In genomic region chr12:51851617-51852016, GRCm38 (mm10) we compare ENCODE assay signal across 23 mouse cellular contexts. TPM values are rescaled to one million over a fixed set of nuclear protein-coding genes. Genes with fewer than 3 reads are reported as not detected.
DNase-seq lines count a peak whose midpoint lies in the region; ATAC-seq and TF ChIP-seq lines count a peak whose summit lies in the region.
"Had no signal": no experiment of that assay in that cellular context is flagged by ENCODE, and none has a peak within 500 bp of the region (broad histone marks: within the 10 kb centered on the region; RNA-seq: fewer than 3 reads in every experiment).

No protein-coding gene starts in this region.

- H3K4me3 ChIP-seq in heart, embryonic 13.5 days = no peak overlapping the region
- peak overlapping the region; percentile 32 to 34 for H3K4me3 ChIP-seq in MEL (ENCODE audit: control insufficient read depth in 1 of 2, insufficient read depth in 1 of 2, low read depth in 2 of 2, low read length in 2 of 2)
- no peak overlapping the region for H3K4me3 ChIP-seq in intestine, embryonic 16.5 days (ENCODE audit: low read length)
- H3K4me3 ChIP-seq in liver, postnatal 0 days (ENCODE audit: low read depth, low read length) = peak overlapping the region; percentile 30
- H3K4me3 ChIP-seq: embryonic facial prominence, embryonic 13.5 days; hindbrain, embryonic 12.5 days; midbrain, embryonic 15.5 days had no signal

- peak overlapping the region; percentile 38; the same call in 1 of the 2 replicates for H3K4me2 ChIP-seq in heart, embryonic 13.5 days
- H3K4me2 ChIP-seq in intestine, embryonic 16.5 days (ENCODE audit: low read depth, low read length) = no peak overlapping the region
- H3K4me2 ChIP-seq in liver, postnatal 0 days (ENCODE audit: low read depth, low read length) = peak overlapping the region; percentile 39
- H3K4me2 ChIP-seq: embryonic facial prominence, embryonic 13.5 days; hindbrain, embryonic 12.5 days; midbrain, embryonic 15.5 days had no signal

- H3K4me1 ChIP-seq in heart, embryonic 13.5 days = no peaks in the 10 kb centered on the region
- peaks cover 27 to 37% of the 10 kb centered on the region in 2 experiments for H3K4me1 ChIP-seq in MEL (ENCODE audit: control insufficient read depth in 1 of 2, insufficient read depth in 2 of 2, low read length in 2 of 2)
- H3K4me1 ChIP-seq in intestine, embryonic 16.5 days (ENCODE audit: control insufficient read depth, insufficient read depth, low read length) = no peaks in the 10 kb centered on the region
- H3K4me1 ChIP-seq in liver, postnatal 0 days (ENCODE audit: insufficient read depth) = peaks cover 21% of the 10 kb centered on the region
- H3K4me1 ChIP-seq: embryonic facial prominence, embryonic 13.5 days; hindbrain, embryonic 12.5 days; midbrain, embryonic 15.5 days had no signal

- DNase-seq in heart, adult 18-20 months = no peak
- DNase-seq in MEL (ENCODE audit: low read depth, low spot score) = peak; percentile 85
- no peak for DNase-seq in liver, postnatal 0 days
- no peak for DNase-seq in frontal cortex, postnatal 14 days (ENCODE audit: low spot score in 2 of 2)
- no peak for DNase-seq in urinary bladder, postnatal 36 days (ENCODE audit: low spot score in 2 of 2)
- DNase-seq: adrenal gland, postnatal 36 days; B cell, adult 2 months; cerebellum, adult 8-10 months; gastrocnemius, postnatal 25 days; kidney, adult 11 months; layer of hippocampus, postnatal 36 days; left cerebral cortex, postnatal 4 days; lung, adult 18-20 months; lung, postnatal 36 days; right cerebral cortex, adult 18-20 months; spleen, adult 18-20 months; thymus, postnatal 14 days had no signal

- TF ChIP-seq POLR2A in MEL (IDR thresholded peaks at IDR 0.05; ENCODE audit: control insufficient read depth in 1 of 2, insufficient read depth in 1 of 2, low read depth in 1 of 2, low read length in 2 of 2, poor library complexity in 1 of 2) = peak in 1 of 2 experiments; percentile 37; a peak in 1 of 4 replicates

- peak overlapping the region; percentile 42; the same call in 1 of the 2 replicates for H3K27ac ChIP-seq in heart, embryonic 13.5 days (replicated peaks)
- peak overlapping the region; percentile 96 for H3K27ac ChIP-seq in MEL (ENCODE audit: control insufficient read depth, low read depth, low read length)
- no peak overlapping the region for H3K27ac ChIP-seq in intestine, embryonic 16.5 days (ENCODE audit: low read length)
- H3K27ac ChIP-seq in liver, postnatal 0 days (ENCODE audit: low read depth) = peak overlapping the region; percentile 80
- H3K27ac ChIP-seq: embryonic facial prominence, embryonic 13.5 days; hindbrain, embryonic 12.5 days; kidney, postnatal 0 days; midbrain, embryonic 15.5 days had no signal

- no peak for TF ChIP-seq RAD21 in MEL (IDR thresholded peaks at IDR 0.05; ENCODE audit: low read depth, low read length)

- H3K27me3 ChIP-seq in heart, embryonic 13.5 days (replicated peaks) = no peaks in the 10 kb centered on the region
- no peaks in the 10 kb centered on the region for H3K27me3 ChIP-seq in MEL (ENCODE audit: control insufficient read depth in 1 of 2, insufficient read depth in 2 of 2, low read length in 2 of 2)
- no peaks in the 10 kb centered on the region for H3K27me3 ChIP-seq in intestine, embryonic 16.5 days (replicated peaks; ENCODE audit: control insufficient read depth, insufficient read depth, low read length)
- no peaks in the 10 kb centered on the region for H3K27me3 ChIP-seq in liver, postnatal 0 days (ENCODE audit: insufficient read depth, low read length)
- H3K27me3 ChIP-seq: embryonic facial prominence, embryonic 13.5 days; hindbrain, embryonic 12.5 days; midbrain, embryonic 15.5 days had no signal

- WGBS in heart, embryonic 13.5 days = 55% methylated on average over 4 of the region's 4 CpGs
- 74% methylated on average over 4 of the region's 4 CpGs for WGBS in intestine, embryonic 16.5 days
- 41% methylated on average over 4 of the region's 4 CpGs for WGBS in liver, postnatal 0 days (ENCODE audit: insufficient replicate concordance)

- no peaks in the 10 kb centered on the region for H3K79me2 ChIP-seq in MEL (ENCODE audit: control insufficient read depth, insufficient read depth, low read length, poor library complexity)

- TF ChIP-seq CTCF in MEL (IDR thresholded peaks at IDR 0.05 in 2 of 3, conservative IDR thresholded peaks at IDR 0.05 in 1 of 3; ENCODE audit: control insufficient read depth in 1 of 3, insufficient read depth in 1 of 3, low read depth in 2 of 3, low read length in 3 of 3, poor library complexity in 1 of 3, severe bottlenecking in 1 of 3) = no peak
- TF ChIP-seq CTCF in liver, postnatal 0 days (IDR thresholded peaks at IDR 0.05; ENCODE audit: low read depth) = no peak

- no peaks in the 10 kb centered on the region for H3K36me3 ChIP-seq in heart, embryonic 13.5 days
- H3K36me3 ChIP-seq in MEL (ENCODE audit: control insufficient read depth in 1 of 2, insufficient read depth in 2 of 2, low read length in 2 of 2) = peaks cover 0 to 54% of the 10 kb centered on the region in 2 experiments; a peak in 2 of 4 replicates
- no peaks in the 10 kb centered on the region for H3K36me3 ChIP-seq in intestine, embryonic 16.5 days (ENCODE audit: control insufficient read depth, insufficient read depth, low read length)
- H3K36me3 ChIP-seq in liver, postnatal 0 days (replicated peaks; ENCODE audit: insufficient read depth, low read length) = no peaks in the 10 kb centered on the region
- H3K36me3 ChIP-seq: embryonic facial prominence, embryonic 13.5 days; hindbrain, embryonic 12.5 days; midbrain, embryonic 15.5 days had no signal

- no peak overlapping the region for H3K9ac ChIP-seq in heart, embryonic 13.5 days
- peak overlapping the region; percentile 46 for H3K9ac ChIP-seq in MEL (ENCODE audit: control insufficient read depth, low read depth, low read length, poor library complexity, severe bottlenecking)
- no peak overlapping the region for H3K9ac ChIP-seq in intestine, embryonic 16.5 days (ENCODE audit: low read depth, low read length)
- peak overlapping the region; percentile 2; the same call in 1 of the 2 replicates for H3K9ac ChIP-seq in liver, postnatal 0 days (replicated peaks)
- H3K9ac ChIP-seq: embryonic facial prominence, embryonic 13.5 days; hindbrain, embryonic 12.5 days; midbrain, embryonic 15.5 days had no signal

- TF ChIP-seq EP300 in MEL (IDR thresholded peaks at IDR 0.05; ENCODE audit: low read depth in 1 of 2, low read length in 2 of 2) = peak; percentile 74 to 89
- TF ChIP-seq EP300 in liver, postnatal 0 days (IDR thresholded peaks at IDR 0.05; ENCODE audit: low read depth) = peak; percentile 94

- no peaks in the 10 kb centered on the region for H3K9me3 ChIP-seq in heart, embryonic 13.5 days
- H3K9me3 ChIP-seq in MEL (replicated peaks; ENCODE audit: insufficient read depth, low read length) = no peaks in the 10 kb centered on the region
- H3K9me3 ChIP-seq in intestine, embryonic 16.5 days (ENCODE audit: control insufficient read depth, low read length) = no peaks in the 10 kb centered on the region
- H3K9me3 ChIP-seq in liver, postnatal 0 days (ENCODE audit: low read length) = no peaks in the 10 kb centered on the region
- H3K9me3 ChIP-seq: embryonic facial prominence, embryonic 13.5 days; hindbrain, embryonic 12.5 days; midbrain, embryonic 15.5 days had no signal

- no peak for ATAC-seq in heart, embryonic 13.5 days (ENCODE audit: extremely low read depth, insufficient number of reproducible peaks, low FRiP score, low TSS enrichment)
- ATAC-seq in intestine, embryonic 16.5 days = peak; percentile 52; the same call in 1 of the 2 replicates
- ATAC-seq in liver, postnatal 0 days = peak; percentile 86
- ATAC-seq: midbrain, embryonic 15.5 days had no signal

TF ChIP-seq in MEL, 35 proteins besides CTCF, POLR2A, EP300 and RAD21:
- TF ChIP-seq TAL1 (IDR thresholded peaks at IDR 0.05; ENCODE audit: low read length) = peak; percentile 67
- TF ChIP-seq KAT2A (conservative IDR thresholded peaks at IDR 0.05; ENCODE audit: low read depth, low read length) = no peak
- peak; percentile 71 for TF ChIP-seq SIN3A (IDR thresholded peaks at IDR 0.05; ENCODE audit: low read length)
- no peak for TF ChIP-seq USF1 (IDR thresholded peaks at IDR 0.05; ENCODE audit: low read depth, low read length)
- TF ChIP-seq TCF12 (IDR thresholded peaks at IDR 0.05; ENCODE audit: low read depth, low read length) = peak; percentile 77
- peak; percentile 91 for TF ChIP-seq GATA1 (IDR thresholded peaks at IDR 0.05; ENCODE audit: low read depth, low read length)
- TF ChIP-seq CHD1 (IDR thresholded peaks at IDR 0.05; ENCODE audit: low read depth, low read length) = no peak
- 0 out of 2 replicates have a peak, but pooled peaks have one; percentile 57 for TF ChIP-seq MAX (IDR thresholded peaks at IDR 0.05; ENCODE audit: low read length)
- TF ChIP-seq ELF1 (IDR thresholded peaks at IDR 0.05; ENCODE audit: low read depth, low read length) = peak; percentile 71; the same call in 1 of the 2 replicates
- no peak for TF ChIP-seq MYC (IDR thresholded peaks at IDR 0.05; ENCODE audit: low read depth, low read length)
- TF ChIP-seq ETS1 (IDR thresholded peaks at IDR 0.05; ENCODE audit: low read depth, low read length) = peak; percentile 86
- 0 out of 2 replicates have a peak, but pooled peaks have one; percentile 2 for TF ChIP-seq NELFE (IDR thresholded peaks at IDR 0.05; ENCODE audit: low read depth, low read length)
- TF ChIP-seq BHLHE40 (IDR thresholded peaks at IDR 0.05; ENCODE audit: borderline replicate concordance, low read depth, low read length) = no peak
- no peak for TF ChIP-seq ZC3H11A (IDR thresholded peaks at IDR 0.05; ENCODE audit: low read depth, low read length)
- no peak for TF ChIP-seq MYB (IDR thresholded peaks at IDR 0.05; ENCODE audit: low read depth, low read length)
- TF ChIP-seq TBP (IDR thresholded peaks at IDR 0.05; ENCODE audit: low read depth, low read length) = peak; percentile 46; the same call in 1 of the 2 replicates
- TF ChIP-seq HCFC1 (IDR thresholded peaks at IDR 0.05; ENCODE audit: low read depth, low read length) = 0 out of 2 replicates have a peak, but pooled peaks have one; percentile 20
- TF ChIP-seq RCOR1 (IDR thresholded peaks at IDR 0.05; ENCODE audit: low read depth, low read length) = no peak
- no peak for TF ChIP-seq MAZ (IDR thresholded peaks at IDR 0.05; ENCODE audit: low read depth, low read length)

RNA-seq across cellular contexts. Expression of gene Hectd1, which starts 22.3 kb away (rescaled TPM):
- 28.7 and 32.0 TPM in 2 replicates for polyA plus RNA-seq in heart, embryonic 13.5 days (2015; fragmentation: Nextera tagmentation; extraction: Ambion mirVana)
- 10 to 100 TPM; 78.2 to 80.3 TPM for total RNA-seq in heart, adult 18-20 months (2021)
- 67.3 and 72.0 TPM in 2 replicates for total RNA-seq in MEL (2012; rRNA removed)
- polyA plus RNA-seq in MEL (2012; ENCODE audit: insufficient read depth in 1 of 2, insufficient read length in 2 of 2, low read depth in 1 of 2, low replicate concordance in 2 of 2, missing spikeins in 1 of 2) = 100 to 1,000 TPM in 1 of 2 experiments, 10 to 100 TPM in 1; 55.2 to 248 TPM
- 25.6 and 26.8 TPM in 2 replicates for polyA plus RNA-seq in intestine, embryonic 16.5 days (2015; fragmentation: Nextera tagmentation; extraction: Ambion mirVana)
- 18.2 and 20.6 TPM in 2 replicates for polyA plus RNA-seq in liver, postnatal 0 days (2015; fragmentation: Nextera tagmentation; extraction: Ambion mirVana)

Comparison
In these comparisons a context has a peak if more than half of its experiments do, and no peak if none do; other contexts are left out.
1. H3K4me3 ChIP-seq: peak in MEL (2 of 2) and liver, postnatal 0 days (single experiment); none in heart, embryonic 13.5 days (single experiment) and intestine, embryonic 16.5 days (single experiment).
2. H3K9ac ChIP-seq: peak in MEL (single experiment) and liver, postnatal 0 days (single experiment); none in heart, embryonic 13.5 days (single experiment) and intestine, embryonic 16.5 days (single experiment).